8 mouse cellular contexts compared by ENCODE assay signal in genomic region chr19:46042476-46043011, GRCm38 (mm10). TPM values are rescaled to one million over a fixed set of nuclear protein-coding genes. Genes with fewer than 3 reads are reported as not detected.
DNase-seq lines count a peak whose midpoint lies in the region; ATAC-seq lines count a peak whose summit lies in the region.

No protein-coding gene starts in this region.

- H3K4me2 ChIP-seq in heart, embryonic 15.5 days = peak overlapping the region; percentile 85
- H3K4me2 ChIP-seq in midbrain, embryonic 11.5 days = peak overlapping the region; percentile 87

- WGBS in heart, embryonic 15.5 days = 2% methylated on average over 6 of the region's 6 CpGs
- 9% methylated on average over 6 of the region's 6 CpGs for WGBS in midbrain, embryonic 11.5 days

- H3K4me1 ChIP-seq in heart, embryonic 15.5 days (replicated peaks) = peaks cover 76% of the 10 kb centered on the region
- H3K4me1 ChIP-seq in midbrain, embryonic 11.5 days (ENCODE audit: control insufficient read depth, insufficient read depth, low read length) = peaks cover 59% of the 10 kb centered on the region

- peak overlapping the region; percentile 98 for H3K27ac ChIP-seq in heart, embryonic 15.5 days
- H3K27ac ChIP-seq in midbrain, embryonic 11.5 days (ENCODE audit: low read depth, low read length) = peak overlapping the region; percentile 93

- peak overlapping the region; percentile 85 for H3K4me3 ChIP-seq in heart, embryonic 15.5 days
- H3K4me3 ChIP-seq in midbrain, embryonic 11.5 days (ENCODE audit: low read depth, low read length) = peak overlapping the region; percentile 92; the same call in 1 of the 2 replicates

- H3K36me3 ChIP-seq in heart, embryonic 15.5 days = no peaks in the 10 kb centered on the region
- H3K36me3 ChIP-seq in midbrain, embryonic 11.5 days (ENCODE audit: control insufficient read depth, insufficient read depth, low read length) = no peaks in the 10 kb centered on the region

- 0 out of 2 replicates have a peak, but pooled peaks have one; percentile 1 for ATAC-seq in heart, embryonic 15.5 days (replicated peaks; ENCODE audit: insufficient number of reproducible peaks, insufficient read depth, low FRiP score, low read depth)
- ATAC-seq in midbrain, embryonic 11.5 days (ENCODE audit: low FRiP score) = peak; percentile 47

- H3K27me3 ChIP-seq in heart, embryonic 15.5 days = no peaks in the 10 kb centered on the region
- no peaks in the 10 kb centered on the region for H3K27me3 ChIP-seq in midbrain, embryonic 11.5 days (ENCODE audit: control insufficient read depth, insufficient read depth, low read length)

- H3K9me3 ChIP-seq in heart, embryonic 15.5 days (replicated peaks) = no peaks in the 10 kb centered on the region
- H3K9me3 ChIP-seq in midbrain, embryonic 11.5 days (ENCODE audit: control insufficient read depth, low read length) = no peaks in the 10 kb centered on the region

- peak; percentile 67 for DNase-seq in layer of hippocampus, adult 11-12 months (ENCODE audit: low spot score)
- DNase-seq in layer of hippocampus, adult 9-10 months (ENCODE audit: low spot score) = no peak
- DNase-seq in cerebellum, adult 9-11 months = peak; percentile 75
- DNase-seq in left cerebral cortex, adult 11 months (ENCODE audit: low spot score) = peak; percentile 72
- peak; percentile 93 for DNase-seq in midbrain, embryonic 11.5 days (ENCODE audit: low spot score, missing footprints)
- peak; percentile 48 to 70 for DNase-seq in thymus, adult 18-20 months
- DNase-seq in testis, postnatal 14 days (ENCODE audit: low spot score) = no peak

- H3K9ac ChIP-seq in heart, embryonic 15.5 days = peak overlapping the region; percentile 83
- H3K9ac ChIP-seq in midbrain, embryonic 11.5 days (ENCODE audit: low read length) = peak overlapping the region; percentile 56

RNA-seq across cellular contexts. Expression of gene Pprc1, which starts 2.1 kb away (rescaled TPM):
- polyA plus RNA-seq in heart, embryonic 15.5 days (2015; fragmentation: Nextera tagmentation; extraction: Ambion mirVana) = 17.7 and 25.8 TPM in 2 replicates
- 38.2 and 48.5 TPM in 2 replicates for polyA plus RNA-seq in midbrain, embryonic 11.5 days (2014; fragmentation: Nextera tagmentation; extraction: Ambion mirVana)

RNA-seq across cellular contexts. Expression of gene Ldb1, which starts 2.5 kb away (rescaled TPM):
- 64.5 and 78.7 TPM in 2 replicates for polyA plus RNA-seq in heart, embryonic 15.5 days (2015; fragmentation: Nextera tagmentation; extraction: Ambion mirVana)
- polyA plus RNA-seq in midbrain, embryonic 11.5 days (2014; fragmentation: Nextera tagmentation; extraction: Ambion mirVana) = 72.1 and 77.0 TPM in 2 replicates

RNA-seq across cellular contexts. Expression of gene Nolc1, which starts 33.1 kb away (rescaled TPM):
- polyA plus RNA-seq in heart, embryonic 15.5 days (2015; fragmentation: Nextera tagmentation; extraction: Ambion mirVana) = 37.0 and 46.9 TPM in 2 replicates
- polyA plus RNA-seq in midbrain, embryonic 11.5 days (2014; fragmentation: Nextera tagmentation; extraction: Ambion mirVana) = 115 and 117 TPM in 2 replicates

RNA-seq across cellular contexts. Expression of gene Hps6, which starts 39.2 kb away (rescaled TPM):
- 6.5 and 7.5 TPM in 2 replicates for polyA plus RNA-seq in heart, embryonic 15.5 days (2015; fragmentation: Nextera tagmentation; extraction: Ambion mirVana)
- polyA plus RNA-seq in midbrain, embryonic 11.5 days (2014; fragmentation: Nextera tagmentation; extraction: Ambion mirVana) = 1.0 and 1.4 TPM in 2 replicates

RNA-seq across cellular contexts. Expression of gene Armh3, which starts 44.3 kb away (rescaled TPM):
- 12.2 and 15.3 TPM in 2 replicates for polyA plus RNA-seq in heart, embryonic 15.5 days (2015; fragmentation: Nextera tagmentation; extraction: Ambion mirVana)
- polyA plus RNA-seq in midbrain, embryonic 11.5 days (2014; fragmentation: Nextera tagmentation; extraction: Ambion mirVana) = 13.9 and 14.2 TPM in 2 replicates

Comparison
In these comparisons a context has a peak if more than half of its experiments do, and no peak if none do; other contexts are left out.
1. DNase-seq: peak in layer of hippocampus, adult 11-12 months (single experiment), cerebellum, adult 9-11 months (single experiment), left cerebral cortex, adult 11 months (single experiment), midbrain, embryonic 11.5 days (single experiment) and thymus, adult 18-20 months (2 of 2); none in layer of hippocampus, adult 9-10 months (single experiment) and testis, postnatal 14 days (single experiment).